Mouse (Mus musculus) lung, postnatal 36 days (tissue): Measurements from ENCODE around the gene Itpripl2.

Experiments used
- DNase-seq: peaks from one replicate; pipeline ENCODE4 v3.0.0; 2022; ENCODE audit warnings: mixed read lengths

The Itpripl2 gene

GRCm38 (mm10) chr7:118486917-118487316, 4.9 kb downstream of the Itpripl2 start:
- no peak for DNase-seq

GRCm38 (mm10) chr7:118483996-118484395, 7.8 kb downstream of the Itpripl2 start:
- peak; percentile 27 for DNase-seq

GRCm38 (mm10) chr7:118482001-118482400, 9.8 kb downstream of the Itpripl2 start:
- no peak for DNase-seq

- peak; percentile 35 for DNase-seq
These were observed 10.5 kb downstream of the Itpripl2 start for GRCm38 (mm10) chr7:118481047-118481810.

GRCm38 (mm10) chr7:118480160-118480709, 11.5 kb downstream of the Itpripl2 start:
- DNase-seq = no peak

- DNase-seq = peak; percentile 75
These were observed 12.9 kb downstream of the Itpripl2 start for GRCm38 (mm10) chr7:118478835-118479312.

GRCm38 (mm10) chr7:118476428-118476827, 15.3 kb downstream of the Itpripl2 start:
- DNase-seq = no peak

GRCm38 (mm10) chr7:118475008-118475705, 16.6 kb downstream of the Itpripl2 start:
- DNase-seq = no peak

- DNase-seq = no peak
These were observed 18.9 kb downstream of the Itpripl2 start for GRCm38 (mm10) chr7:118472886-118473285.

- no peak for DNase-seq
These were observed 23.7 kb downstream of the Itpripl2 start for GRCm38 (mm10) chr7:118468060-118468459.

GRCm38 (mm10) chr7:118464432-118464831, 27.3 kb downstream of the Itpripl2 start:
- peak; percentile 77 for DNase-seq

- peak; percentile 68 for DNase-seq
These were observed 28.7 kb downstream of the Itpripl2 start for GRCm38 (mm10) chr7:118462818-118463762.

- DNase-seq = peak; percentile 29
These were observed 30.2 kb downstream of the Itpripl2 start for GRCm38 (mm10) chr7:118461400-118462136.

- no peak for DNase-seq
These were observed 38.1 kb downstream of the Itpripl2 start for GRCm38 (mm10) chr7:118453722-118454121.

GRCm38 (mm10) chr7:118452940-118453339, 38.8 kb downstream of the Itpripl2 start:
- peak; percentile 59 for DNase-seq

GRCm38 (mm10) chr7:118448134-118448967, 43.4 kb downstream of the Itpripl2 start, which contains the start of gene Syt17:
Gene Syt17, minus strand, starts transcription at chr7:118448222.
- DNase-seq = peak; percentile 82

GRCm38 (mm10) chr7:118447291-118448133, 44.3 kb downstream of the Itpripl2 start:
- peak; percentile 68 for DNase-seq

GRCm38 (mm10) chr7:118443895-118444485, 47.8 kb downstream of the Itpripl2 start:
- DNase-seq = no peak

GRCm38 (mm10) chr7:118443371-118443770, 48.4 kb downstream of the Itpripl2 start:
- DNase-seq = no peak
